Mouse (Mus musculus) midbrain, embryonic 12.5 days (tissue): ENCODE data around the gene Atp1b2. TPM values are rescaled to one million over a fixed set of nuclear protein-coding genes. Genes with fewer than 3 reads are reported as not detected.

Source experiments
- ATAC-seq: fragments of 200-750 bp; cut with Nextera tagmentation; 2 replicates; pipeline ENCODE4 v1.8.0; 2017; ENCODE audit warnings: low read depth, moderate TSS enrichment, moderate library complexity; ENCODE audit not compliant: low FRiP score
- H3K27ac ChIP-seq: fragments of 300-500 bp; sonication (generic); replicated peaks from 2 replicates; pipeline ENCODE4 v1.5.1; 2016; ENCODE audit warnings: mild to moderate bottlenecking
- H3K27me3 ChIP-seq: fragments of 300-500 bp; sonication (generic); 2 replicates; pipeline ENCODE4 v1.6.1; 2016; ENCODE audit warnings: mild to moderate bottlenecking
- H3K36me3 ChIP-seq: fragments of 300-500 bp; sonication (generic); 2 replicates; pipeline ENCODE4 v1.6.1; 2016
- H3K4me1 ChIP-seq: fragments of 300-500 bp; sonication (generic); 2 replicates; pipeline ENCODE4 v1.6.1; 2016
- H3K4me2 ChIP-seq: fragments of 300-500 bp; sonication (generic); replicated peaks from 2 replicates; pipeline ENCODE4 v1.6.1; 2016; ENCODE audit warnings: mild to moderate bottlenecking, moderate library complexity
- H3K4me3 ChIP-seq: fragments of 300-500 bp; sonication (generic); 2 replicates; pipeline ENCODE4 v1.5.1; 2016; ENCODE audit warnings: mild to moderate bottlenecking
- H3K9ac ChIP-seq: fragments of 300-500 bp; sonication (generic); replicated peaks from 2 replicates; pipeline ENCODE4 v1.6.1; 2016; ENCODE audit warnings: mild to moderate bottlenecking, moderate library complexity
- H3K9me3 ChIP-seq: fragments of 300-500 bp; sonication (generic); 2 replicates; pipeline ENCODE4 v1.6.1; 2016; ENCODE audit warnings: mild to moderate bottlenecking
- WGBS: fragments of 180-500 bp; shearing (Covaris S2); methylation state at CpG from one replicate; pipeline ENCODE4 v1.1.7; 2016; 5-methylcytosine and 5-hydroxymethylcytosine counted together
- polyA plus RNA-seq: library from polyadenylated mRNA; unstranded; fragments of >200 nt; fragmentation: Nextera tagmentation; extraction: Ambion mirVana; gene quantifications from 2 replicates; pipeline ENCODE4 v1.2.1, GENCODE M21; 2016

Gene Atp1b2
- polyA plus RNA-seq, 1 experiment from 2014 or later: 11.4 TPM

GRCm38 (mm10) chr11:69589207-69589834, 16.4 kb downstream of the Atp1b2 start:
- ATAC-seq: no peak
- H3K27ac ChIP-seq: no peak overlapping the region
- H3K27me3 ChIP-seq: no peaks in the 10 kb centered on the region
- H3K36me3 ChIP-seq: peaks cover 63% of the 10 kb centered on the region
- H3K9me3 ChIP-seq: no peaks in the 10 kb centered on the region
- no peak overlapping the region for H3K4me3 ChIP-seq
- H3K9ac ChIP-seq: no peak overlapping the region
- 94% methylated on average over 22 of the region's 22 CpGs for WGBS
- no peak overlapping the region for H3K4me2 ChIP-seq
- 0 out of 2 replicates have a peak, but pooled peaks cover 4% of the 10 kb centered on the region for H3K4me1 ChIP-seq

- Histone ChIP-seq H3K9me3 (no peaks in the 10 kb centered on the region), H3K4me1 (peaks cover 12% of the 10 kb centered on the region), H3K27me3 (no peaks in the 10 kb centered on the region), H3K27ac (no peak overlapping the region), H3K9ac (no peak overlapping the region), H3K4me2 (no peak overlapping the region), H3K4me3 (no peak overlapping the region), H3K36me3 (peaks cover 44% of the 10 kb centered on the region)
- WGBS: 86% methylated on average over 7 of the region's 7 CpGs
- no peak for ATAC-seq
These were observed 19.9 kb downstream of the Atp1b2 start for GRCm38 (mm10) chr11:69585718-69586325.

- no peak for ATAC-seq
These were observed 20.8 kb downstream of the Atp1b2 start for GRCm38 (mm10) chr11:69584937-69585336.

GRCm38 (mm10) chr11:69584008-69584407, 21.7 kb downstream of the Atp1b2 start:
- WGBS: 92% methylated on average over 7 of the region's 7 CpGs
- Histone ChIP-seq H3K27me3 (no peaks in the 10 kb centered on the region), H3K9me3 (no peaks in the 10 kb centered on the region), H3K4me1 (peaks cover 15% of the 10 kb centered on the region), H3K4me2 (no peak overlapping the region), H3K27ac (no peak overlapping the region), H3K36me3 (peaks cover 26% of the 10 kb centered on the region), H3K4me3 (no peak overlapping the region), H3K9ac (no peak overlapping the region)
- ATAC-seq: no peak

More at GRCm38 (mm10) chr11:69584937-69585336, 20.8 kb downstream of the Atp1b2 start:
- H3K9ac ChIP-seq: no peak overlapping the region
- no peak overlapping the region for H3K4me2 ChIP-seq
- peaks cover 35% of the 10 kb centered on the region for H3K36me3 ChIP-seq
- no peak overlapping the region for H3K27ac ChIP-seq
- WGBS: 97% methylated on average over 13 of the region's 13 CpGs
- no peak overlapping the region for H3K4me3 ChIP-seq
- peaks cover 12% of the 10 kb centered on the region for H3K4me1 ChIP-seq
- H3K9me3 ChIP-seq: no peaks in the 10 kb centered on the region
- no peaks in the 10 kb centered on the region for H3K27me3 ChIP-seq

- Histone ChIP-seq H3K4me3 (peak overlapping the region; percentile 82), H3K27me3 (no peaks in the 10 kb centered on the region), H3K36me3 (peaks cover 9% of the 10 kb centered on the region), H3K4me1 (peaks cover 28% of the 10 kb centered on the region), H3K9ac (peak overlapping the region; percentile 82; the same call in 1 of the 2 replicates), H3K9me3 (no peaks in the 10 kb centered on the region), H3K4me2 (peak overlapping the region; percentile 87), H3K27ac (peak overlapping the region; percentile 25; the same call in 1 of the 2 replicates)
- 62% methylated on average over 9 of the region's 9 CpGs for WGBS
- no peak for ATAC-seq
These were observed 23.4 kb downstream of the Atp1b2 start for GRCm38 (mm10) chr11:69582230-69582805.

GRCm38 (mm10) chr11:69581814-69582213, 23.9 kb downstream of the Atp1b2 start:
- peak overlapping the region; percentile 82 for H3K9ac ChIP-seq
- peaks cover 33% of the 10 kb centered on the region for H3K4me1 ChIP-seq
- peaks cover 4% of the 10 kb centered on the region; the same call in 1 of the 2 replicates for H3K36me3 ChIP-seq
- H3K9me3 ChIP-seq: no peaks in the 10 kb centered on the region
- no peak for ATAC-seq
- peak overlapping the region; percentile 87 for H3K4me2 ChIP-seq
- WGBS: under 1% methylated on average over 8 of the region's 8 CpGs
- peak overlapping the region; percentile 94 for H3K27ac ChIP-seq
- H3K27me3 ChIP-seq: no peaks in the 10 kb centered on the region
- peak overlapping the region; percentile 82 for H3K4me3 ChIP-seq

GRCm38 (mm10) chr11:69581147-69581688, 24.5 kb downstream of the Atp1b2 start:
- H3K4me3 ChIP-seq: peak overlapping the region; percentile 82
- no peaks in the 10 kb centered on the region for H3K36me3 ChIP-seq
- ATAC-seq: peak; percentile 84
- H3K9me3 ChIP-seq: no peaks in the 10 kb centered on the region
- H3K27ac ChIP-seq: peak overlapping the region; percentile 94
- H3K9ac ChIP-seq: peak overlapping the region; percentile 82
- no peaks in the 10 kb centered on the region for H3K27me3 ChIP-seq
- H3K4me1 ChIP-seq: peaks cover 39% of the 10 kb centered on the region
- H3K4me2 ChIP-seq: peak overlapping the region; percentile 87
- under 1% methylated on average over 36 of the region's 36 CpGs for WGBS

GRCm38 (mm10) chr11:69580572-69581146, 25.1 kb downstream of the Atp1b2 start:
- ATAC-seq: peak; percentile 8; the same call in 1 of the 2 replicates
- WGBS: under 1% methylated on average over 25 of the region's 25 CpGs
- peak overlapping the region; percentile 87 for H3K4me2 ChIP-seq
- H3K27me3 ChIP-seq: no peaks in the 10 kb centered on the region
- H3K4me3 ChIP-seq: peak overlapping the region; percentile 82
- H3K27ac ChIP-seq: peak overlapping the region; percentile 94
- no peaks in the 10 kb centered on the region; the same call in none of the 2 replicates for H3K36me3 ChIP-seq
- H3K9ac ChIP-seq: peak overlapping the region; percentile 82
- H3K4me1 ChIP-seq: peaks cover 42% of the 10 kb centered on the region
- no peaks in the 10 kb centered on the region for H3K9me3 ChIP-seq

GRCm38 (mm10) chr11:69580091-69580514, 25.6 kb downstream of the Atp1b2 start, which contains the start of the genes Wrap53 and Trp53:
TSS of gene Wrap53 (minus strand) at chr11:69580255.
TSS of gene Trp53 (plus strand) at chr11:69580359.
- ATAC-seq: peak; percentile 60
- Histone ChIP-seq H3K4me1 (peaks cover 47% of the 10 kb centered on the region), H3K27ac (peak within 1 kb of the TSS; percentile 94), H3K36me3 (peaks cover 3% of the 10 kb centered on the region), H3K4me2 (peak within 1 kb of the TSS; percentile 87), H3K9me3 (no peaks in the 10 kb centered on the region), H3K27me3 (no peaks in the 10 kb centered on the region), H3K9ac (peak within 1 kb of the TSS; percentile 82), H3K4me3 (peak within 1 kb of the TSS; percentile 82)
- 0% methylated on average over 13 of the region's 13 CpGs for WGBS

GRCm38 (mm10) chr11:69579128-69580017, 26.4 kb downstream of the Atp1b2 start:
- Histone ChIP-seq H3K4me2 (peak overlapping the region; percentile 87), H3K27me3 (no peaks in the 10 kb centered on the region), H3K27ac (peak overlapping the region; percentile 94), H3K4me1 (peaks cover 43% of the 10 kb centered on the region), H3K9ac (peak overlapping the region; percentile 82), H3K36me3 (peaks cover 6% of the 10 kb centered on the region), H3K4me3 (peak overlapping the region; percentile 82), H3K9me3 (no peaks in the 10 kb centered on the region)
- ATAC-seq: peak; percentile 85
- WGBS: 2% methylated on average over 39 of the region's 39 CpGs

- Histone ChIP-seq H3K36me3 (peaks cover 11% of the 10 kb centered on the region), H3K27ac (no peak overlapping the region), H3K9ac (peak overlapping the region; percentile 82), H3K4me2 (peak overlapping the region; percentile 87), H3K4me3 (peak overlapping the region; percentile 82), H3K4me1 (peaks cover 43% of the 10 kb centered on the region), H3K27me3 (no peaks in the 10 kb centered on the region), H3K9me3 (no peaks in the 10 kb centered on the region)
- ATAC-seq: no peak
- 16% methylated on average over 15 of the region's 15 CpGs for WGBS
These were observed 27.4 kb downstream of the Atp1b2 start for GRCm38 (mm10) chr11:69578301-69578700.
